Comparison of ENCODE assay signal across 8 mouse cellular contexts in the genomic region with DNA sequence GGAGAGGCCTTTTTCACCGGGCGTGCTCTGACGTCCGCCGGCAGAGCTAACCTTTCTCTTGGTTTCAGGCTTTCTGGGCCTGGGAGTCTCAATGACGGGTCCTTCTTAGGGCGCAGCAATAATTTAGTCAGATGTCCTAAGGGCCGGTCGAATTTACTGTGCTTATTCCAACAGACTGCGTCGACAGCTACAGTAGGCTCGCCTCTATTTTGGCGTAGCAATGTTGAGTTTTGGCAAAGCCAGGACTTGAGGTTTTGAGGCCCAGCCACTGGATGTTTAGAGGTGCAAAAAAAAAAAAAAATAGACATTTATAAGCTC. TPM values are rescaled to one million over a fixed set of nuclear protein-coding genes. Genes with fewer than 3 reads are reported as not detected.
DNase-seq lines count a peak whose midpoint lies in the region; ATAC-seq and TF ChIP-seq lines count a peak whose summit lies in the region.

No protein-coding gene starts in this region.

- no peak for TF ChIP-seq POLR2A in spleen, adult 2 months (IDR thresholded peaks at IDR 0.05; ENCODE audit: low read depth, low read length)
- TF ChIP-seq POLR2A in small intestine, adult 2 months (IDR thresholded peaks at IDR 0.05; ENCODE audit: low read depth, low read length) = no peak

- WGBS in spleen, adult 2 months = under 1% methylated on average over 13 of the region's 13 CpGs
- 0% methylated on average over 13 of the region's 13 CpGs for WGBS in intestine, postnatal 0 days
- under 1% methylated on average over 13 of the region's 13 CpGs for WGBS in small intestine, adult 2 months

- no peaks in the 10 kb centered on the region for H3K9me3 ChIP-seq in intestine, postnatal 0 days (ENCODE audit: control insufficient read depth)

- peaks cover 7% of the 10 kb centered on the region for H3K4me1 ChIP-seq in spleen, adult 2 months (ENCODE audit: control insufficient read depth, insufficient read depth, insufficient read length)
- 0 out of 2 replicates have a peak, but pooled peaks cover 4% of the 10 kb centered on the region for H3K4me1 ChIP-seq in intestine, postnatal 0 days (replicated peaks; ENCODE audit: control insufficient read depth, insufficient read depth, low read length)
- peaks cover 2% of the 10 kb centered on the region; the same call in 1 of the 2 replicates for H3K4me1 ChIP-seq in small intestine, adult 2 months (ENCODE audit: control insufficient read depth, insufficient read depth, insufficient read length, low read length)

- TF ChIP-seq CTCF in spleen, adult 2 months (IDR thresholded peaks at IDR 0.05; ENCODE audit: extremely low read depth, insufficient read depth, insufficient read length, insufficient replicate concordance) = no peak
- TF ChIP-seq CTCF in intestine, postnatal 0 days (IDR thresholded peaks at IDR 0.05; ENCODE audit: low read depth) = no peak
- no peak for TF ChIP-seq CTCF in small intestine, adult 2 months (IDR thresholded peaks at IDR 0.05; ENCODE audit: extremely low read depth, insufficient read length, insufficient replicate concordance, low read depth, low read length)

- H3K4me2 ChIP-seq in intestine, postnatal 0 days (replicated peaks; ENCODE audit: low read depth) = peak overlapping the region; percentile 72

- H3K36me3 ChIP-seq in spleen, adult 2 months (ENCODE audit: control insufficient read depth, insufficient read depth, low read length) = no peaks in the 10 kb centered on the region
- no peaks in the 10 kb centered on the region for H3K36me3 ChIP-seq in intestine, postnatal 0 days (ENCODE audit: control insufficient read depth, insufficient read depth)
- H3K36me3 ChIP-seq in small intestine, adult 2 months (ENCODE audit: control insufficient read depth, insufficient read depth, low read length) = 0 out of 2 replicates have a peak, but pooled peaks cover 1% of the 10 kb centered on the region

- peak overlapping the region; percentile 94 for H3K9ac ChIP-seq in intestine, postnatal 0 days (ENCODE audit: low read depth, low read length)

- H3K27me3 ChIP-seq in spleen, adult 2 months (ENCODE audit: control insufficient read depth, insufficient read depth, low read length) = no peaks in the 10 kb centered on the region
- no peaks in the 10 kb centered on the region for H3K27me3 ChIP-seq in intestine, postnatal 0 days (replicated peaks; ENCODE audit: control insufficient read depth, insufficient read depth, low read length)
- no peaks in the 10 kb centered on the region for H3K27me3 ChIP-seq in small intestine, adult 2 months (ENCODE audit: control insufficient read depth, insufficient read depth, low read length)

- peak overlapping the region; percentile 77 for H3K4me3 ChIP-seq in spleen, adult 2 months (ENCODE audit: extremely low read depth, insufficient read depth, insufficient read length)
- H3K4me3 ChIP-seq in intestine, postnatal 0 days (ENCODE audit: low read depth, low read length) = peak overlapping the region; percentile 98
- peak overlapping the region; percentile 84 for H3K4me3 ChIP-seq in small intestine, adult 2 months (ENCODE audit: low read depth, low read length)

- peak overlapping the region; percentile 75 for H3K27ac ChIP-seq in spleen, adult 2 months (ENCODE audit: insufficient read depth, low read length)
- H3K27ac ChIP-seq in intestine, postnatal 0 days (ENCODE audit: low read depth, low read length) = peak overlapping the region; percentile 96
- peak overlapping the region; percentile 70 for H3K27ac ChIP-seq in small intestine, adult 2 months (ENCODE audit: insufficient read depth, low read depth, low read length)

- ATAC-seq in intestine, postnatal 0 days = no peak

- peak; percentile 33 for DNase-seq in adrenal gland, adult 8-10 months
- DNase-seq in adrenal gland, postnatal 14 days = no peak
- no peak for DNase-seq in spleen, adult 2 months (ENCODE audit: low read depth in 1 of 2, low spot score in 2 of 2)
- DNase-seq in spleen, postnatal 10 days (ENCODE audit: low spot score in 2 of 2) = no peak
- DNase-seq in layer of hippocampus, adult 9-11 months = no peak
- DNase-seq in adrenal gland, adult 2 months = no peak

RNA-seq across cellular contexts. Expression of a gene that starts 0.6 kb away (rescaled TPM):
- 100 to 1,000 TPM in 1 of 4 experiments, 10 to 100 TPM in 3; 80.8 to 101 (median 85.6) TPM for total RNA-seq in adrenal gland, adult 8-10 months (2022)
- 112 and 125 TPM in 2 replicates for total RNA-seq in adrenal gland, postnatal 14 days (2021)
- 2.5 TPM in 2 replicates for polyA plus RNA-seq in spleen, adult 2 months (2012; rRNA removed)
- 37.3 and 42.6 TPM in 2 replicates for polyA plus RNA-seq in intestine, postnatal 0 days (2015; fragmentation: Nextera tagmentation; extraction: Ambion mirVana)
- polyA plus RNA-seq in small intestine, adult 2 months (2012; rRNA removed) = 1.6 and 3.2 TPM in 2 replicates
- total RNA-seq in adrenal gland, adult 2 months (2021) = 100 to 1,000 TPM in 1 of 2 experiments, 10 to 100 TPM in 1; 75.2 to 160 TPM
- polyA plus RNA-seq in adrenal gland, adult 2 months (2012; rRNA removed) = 1.8 and 2.3 TPM in 2 replicates

RNA-seq across cellular contexts. Expression of a gene that starts 51.6 kb away (rescaled TPM):
- 10 to 100 TPM; 31.3 to 33.8 (median 31.9) TPM for total RNA-seq in adrenal gland, adult 8-10 months (2022)
- 33.2 and 36.8 TPM in 2 replicates for total RNA-seq in adrenal gland, postnatal 14 days (2021)
- polyA plus RNA-seq in spleen, adult 2 months (2012; rRNA removed) = 45.1 and 55.1 TPM in 2 replicates
- 40.6 and 42.9 TPM in 2 replicates for polyA plus RNA-seq in intestine, postnatal 0 days (2015; fragmentation: Nextera tagmentation; extraction: Ambion mirVana)
- 16.7 and 54.0 TPM in 2 replicates for polyA plus RNA-seq in small intestine, adult 2 months (2012; rRNA removed)
- total RNA-seq in adrenal gland, adult 2 months (2021) = 10 to 100 TPM; 28.7 to 33.0 TPM
- 30.2 and 48.8 TPM in 2 replicates for polyA plus RNA-seq in adrenal gland, adult 2 months (2012; rRNA removed)
